Mouse (Mus musculus) G1E (cell line): Measurements from ENCODE around the gene Coro1b.

ENCODE experiments used
- CTCF ChIP-seq: IDR thresholded peaks from 2 replicates; pipeline ENCODE4 v1.5.1; 2012; ENCODE audit warnings: low read depth, low read length, inconsistent platforms, mixed read lengths
- TAL1 ChIP-seq: conservative IDR thresholded peaks from 2 replicates; pipeline ENCODE4 v1.6.1; 2012; ENCODE audit warnings: low read depth, low read length, inconsistent platforms, mixed read lengths

- TF ChIP-seq CTCF (no peak), TAL1 (no peak)
Observed at GRCm38 (mm10) chr19:4112063-4112960, 36.1 kb upstream of the Coro1b start.
